Mouse (Mus musculus): ENCODE results near the gene Smim12. TPM values are rescaled to one million over a fixed set of nuclear protein-coding genes. Genes with fewer than 3 reads are reported as not detected.

Smim12 gene
- polyA plus RNA-seq (2015; fragmentation: Nextera tagmentation; extraction: Ambion mirVana): 33.9 and 35.0 TPM in 2 replicates

GRCm38 (mm10) chr4:127243552-127243951, at the start of gene Smim12:
TSS of gene Smim12 (plus strand) at chr4:127243784.
- peak; percentile 99 for ATAC-seq

GRCm38 (mm10) chr4:127194477-127195269, 48.9 kb upstream of the Smim12 start:
- no peaks in the 10 kb centered on the region for H3K27me3 ChIP-seq (ENCODE audit: insufficient read depth, low read length)
- H3K4me1 ChIP-seq (ENCODE audit: insufficient read depth): no peaks in the 10 kb centered on the region
- no peak overlapping the region for H3K4me2 ChIP-seq (ENCODE audit: low read depth, low read length)
- WGBS (ENCODE audit: insufficient replicate concordance): 80% methylated on average over 24 of the region's 25 CpGs
- H3K36me3 ChIP-seq (replicated peaks; ENCODE audit: insufficient read depth, low read length): no peaks in the 10 kb centered on the region
- H3K4me3 ChIP-seq (ENCODE audit: low read depth, low read length): no peak overlapping the region
- no peaks in the 10 kb centered on the region for H3K9me3 ChIP-seq (ENCODE audit: low read length)
- TF ChIP-seq CTCF (IDR thresholded peaks at IDR 0.05; ENCODE audit: low read depth): no peak
- TF ChIP-seq EP300 (IDR thresholded peaks at IDR 0.05; ENCODE audit: low read depth): no peak
- ATAC-seq (no peak), DNase-seq (no peak)
- H3K27ac ChIP-seq (ENCODE audit: low read depth): no peak overlapping the region
- no peak overlapping the region for H3K9ac ChIP-seq (replicated peaks)

More at GRCm38 (mm10) chr4:127243552-127243951, at the start of gene Smim12:
- Histone ChIP-seq H3K36me3 (replicated peaks; ENCODE audit: insufficient read depth, low read length) (peaks cover 7% of the 10 kb centered on the region; the same call in 1 of the 2 replicates), H3K9me3 (ENCODE audit: low read length) (no peaks in the 10 kb centered on the region), H3K4me2 (ENCODE audit: low read depth, low read length) (peak within 1 kb of the TSS; percentile 95), H3K4me3 (ENCODE audit: low read depth, low read length) (peak within 1 kb of the TSS; percentile 83), H3K27ac (ENCODE audit: low read depth) (peak within 1 kb of the TSS; percentile 81), H3K4me1 (ENCODE audit: insufficient read depth) (peaks cover 21% of the 10 kb centered on the region), H3K9ac (replicated peaks) (peak within 1 kb of the TSS; percentile 94), H3K27me3 (ENCODE audit: insufficient read depth, low read length) (no peaks in the 10 kb centered on the region)
- 0% methylated on average over 27 of the region's 29 CpGs for WGBS (ENCODE audit: insufficient replicate concordance)
- TF ChIP-seq CTCF (IDR thresholded peaks at IDR 0.05; ENCODE audit: low read depth): peak; percentile 98
- 0 out of 2 replicates have a peak, but pooled peaks have one; percentile 29 for TF ChIP-seq EP300 (IDR thresholded peaks at IDR 0.05; ENCODE audit: low read depth)
- peak; percentile 98 for DNase-seq

GRCm38 (mm10) chr4:127198609-127199008, 45.0 kb upstream of the Smim12 start:
- TF ChIP-seq CTCF (IDR thresholded peaks at IDR 0.05; ENCODE audit: low read depth) (no peak), EP300 (IDR thresholded peaks at IDR 0.05; ENCODE audit: low read depth) (no peak)
- no peak overlapping the region for H3K4me2 ChIP-seq (ENCODE audit: low read depth, low read length)
- no peak overlapping the region for H3K27ac ChIP-seq (ENCODE audit: low read depth)
- no peak overlapping the region for H3K9ac ChIP-seq (replicated peaks)
- WGBS (ENCODE audit: insufficient replicate concordance): 42% methylated on average over 6 of the region's 6 CpGs
- H3K9me3 ChIP-seq (ENCODE audit: low read length): no peaks in the 10 kb centered on the region
- DNase-seq: no peak
- no peaks in the 10 kb centered on the region for H3K27me3 ChIP-seq (ENCODE audit: insufficient read depth, low read length)
- no peak overlapping the region for H3K4me3 ChIP-seq (ENCODE audit: low read depth, low read length)
- H3K4me1 ChIP-seq (ENCODE audit: insufficient read depth): no peaks in the 10 kb centered on the region
- ATAC-seq: no peak
- no peaks in the 10 kb centered on the region for H3K36me3 ChIP-seq (replicated peaks; ENCODE audit: insufficient read depth, low read length)

- ATAC-seq: no peak
- Histone ChIP-seq H3K4me1 (ENCODE audit: insufficient read depth) (no peaks in the 10 kb centered on the region), H3K9ac (replicated peaks) (no peak overlapping the region), H3K4me2 (ENCODE audit: low read depth, low read length) (no peak overlapping the region), H3K27me3 (ENCODE audit: insufficient read depth, low read length) (no peaks in the 10 kb centered on the region), H3K27ac (ENCODE audit: low read depth) (no peak overlapping the region), H3K9me3 (ENCODE audit: low read length) (no peaks in the 10 kb centered on the region), H3K36me3 (replicated peaks; ENCODE audit: insufficient read depth, low read length) (no peaks in the 10 kb centered on the region), H3K4me3 (ENCODE audit: low read depth, low read length) (no peak overlapping the region)
- no peak for DNase-seq
- TF ChIP-seq EP300 (IDR thresholded peaks at IDR 0.05; ENCODE audit: low read depth) (no peak), CTCF (IDR thresholded peaks at IDR 0.05; ENCODE audit: low read depth) (peak; percentile 56)
- WGBS (ENCODE audit: insufficient replicate concordance): 62% methylated on average over 12 of the region's 12 CpGs
Measured at GRCm38 (mm10) chr4:127199406-127199805, 44.2 kb upstream of the Smim12 start.

- H3K27me3 ChIP-seq (ENCODE audit: insufficient read depth, low read length): no peaks in the 10 kb centered on the region
- no peaks in the 10 kb centered on the region for H3K4me1 ChIP-seq (ENCODE audit: insufficient read depth)
- DNase-seq (no peak), ATAC-seq (no peak)
- H3K9ac ChIP-seq (replicated peaks): no peak overlapping the region
- H3K9me3 ChIP-seq (ENCODE audit: low read length): no peaks in the 10 kb centered on the region
- TF ChIP-seq CTCF (IDR thresholded peaks at IDR 0.05; ENCODE audit: low read depth): no peak
- 83% methylated on average over 12 of the region's 12 CpGs for WGBS (ENCODE audit: insufficient replicate concordance)
- no peaks in the 10 kb centered on the region for H3K36me3 ChIP-seq (replicated peaks; ENCODE audit: insufficient read depth, low read length)
- no peak overlapping the region for H3K4me3 ChIP-seq (ENCODE audit: low read depth, low read length)
- no peak overlapping the region for H3K27ac ChIP-seq (ENCODE audit: low read depth)
- no peak overlapping the region for H3K4me2 ChIP-seq (ENCODE audit: low read depth, low read length)
Measured at GRCm38 (mm10) chr4:127200164-127200722, 43.3 kb upstream of the Smim12 start.

- H3K27me3 ChIP-seq (ENCODE audit: insufficient read depth, low read length): no peaks in the 10 kb centered on the region
- H3K4me2 ChIP-seq (ENCODE audit: low read depth, low read length): no peak overlapping the region
- TF ChIP-seq EP300 (IDR thresholded peaks at IDR 0.05; ENCODE audit: low read depth) (no peak), CTCF (IDR thresholded peaks at IDR 0.05; ENCODE audit: low read depth) (no peak)
- H3K27ac ChIP-seq (ENCODE audit: low read depth): no peak overlapping the region
- no peaks in the 10 kb centered on the region for H3K4me1 ChIP-seq (ENCODE audit: insufficient read depth)
- H3K4me3 ChIP-seq (ENCODE audit: low read depth, low read length): no peak overlapping the region
- no peaks in the 10 kb centered on the region for H3K9me3 ChIP-seq (ENCODE audit: low read length)
- H3K9ac ChIP-seq (replicated peaks): no peak overlapping the region
- no peak for ATAC-seq
- 65% methylated on average over 13 of the region's 13 CpGs for WGBS (ENCODE audit: insufficient replicate concordance)
- H3K36me3 ChIP-seq (replicated peaks; ENCODE audit: insufficient read depth, low read length): no peaks in the 10 kb centered on the region
- DNase-seq: no peak
Measured at GRCm38 (mm10) chr4:127200769-127201617, 42.6 kb upstream of the Smim12 start.
